Mouse (Mus musculus) heart, adult 11 months (tissue): ENCODE results near the gene Whrn.

Source experiments
- DNase-seq: peaks from one replicate; pipeline ENCODE4 v3.0.0; 2022

Gene Whrn

GRCm38 (mm10) chr4:63495915-63496278, at the start of gene Whrn:
Whrn (minus strand) TSS chr4:63495991.
- DNase-seq = peak; percentile 97

GRCm38 (mm10) chr4:63545231-63545958, 49.6 kb upstream of the Whrn start:
- no peak for DNase-seq

- peak; percentile 100 for DNase-seq
Observed at GRCm38 (mm10) chr4:63544494-63545230, 48.9 kb upstream of the Whrn start, which contains the start of gene Atp6v1g1. Atp6v1g1 (plus strand) TSS chr4:63544772.

GRCm38 (mm10) chr4:63543746-63544493, 48.1 kb upstream of the Whrn start:
- no peak for DNase-seq

GRCm38 (mm10) chr4:63542209-63542608, 46.4 kb upstream of the Whrn start:
- DNase-seq = peak; percentile 98

GRCm38 (mm10) chr4:63537602-63538001, 41.8 kb upstream of the Whrn start:
- no peak for DNase-seq

- no peak for DNase-seq
Observed at GRCm38 (mm10) chr4:63530409-63530808, 34.6 kb upstream of the Whrn start.

- DNase-seq = no peak
Observed at GRCm38 (mm10) chr4:63528946-63529345, 33.2 kb upstream of the Whrn start.

GRCm38 (mm10) chr4:63525514-63525913, 29.7 kb upstream of the Whrn start:
- no peak for DNase-seq

GRCm38 (mm10) chr4:63521813-63522419, 26.1 kb upstream of the Whrn start:
- DNase-seq = no peak

- DNase-seq = no peak
Observed at GRCm38 (mm10) chr4:63515021-63515420, 19.2 kb upstream of the Whrn start.

GRCm38 (mm10) chr4:63514454-63514984, 18.7 kb upstream of the Whrn start:
- DNase-seq = no peak

GRCm38 (mm10) chr4:63512921-63513320, 17.1 kb upstream of the Whrn start:
- no peak for DNase-seq

GRCm38 (mm10) chr4:63508232-63508631, 12.4 kb upstream of the Whrn start:
- DNase-seq = peak; percentile 93

GRCm38 (mm10) chr4:63507478-63507877, 11.7 kb upstream of the Whrn start:
- DNase-seq = no peak

- no peak for DNase-seq
Observed at GRCm38 (mm10) chr4:63503949-63504348, 8.2 kb upstream of the Whrn start.

- no peak for DNase-seq
Observed at GRCm38 (mm10) chr4:63501050-63501449, 5.3 kb upstream of the Whrn start.

GRCm38 (mm10) chr4:63498346-63498745, 2.6 kb upstream of the Whrn start:
- DNase-seq = no peak

GRCm38 (mm10) chr4:63496312-63496711, 521 bp upstream of the Whrn start:
- no peak for DNase-seq

- DNase-seq = peak; percentile 92
Observed at GRCm38 (mm10) chr4:63494967-63495914, 550 bp downstream of the Whrn start.

- peak; percentile 90 for DNase-seq
Observed at GRCm38 (mm10) chr4:63494401-63494966, 1.3 kb downstream of the Whrn start.
